Mouse (Mus musculus) bone marrow, adult 2 months (tissue): ENCODE measurements around the gene Pfkfb2. TPM values are rescaled to one million over a fixed set of nuclear protein-coding genes. Genes with fewer than 3 reads are reported as not detected.
"Not testable (repeated sequence)": the region's sequence is repeated elsewhere in the genome, so short reads cannot be mapped to it uniquely, and the experiment has no call there.

ENCODE experiments used
- H3K27ac ChIP-seq: fragments of 200-500 bp; 2 replicates; pipeline ENCODE4 v1.5.1; 2012; ENCODE audit warnings: low read depth, mild to moderate bottlenecking, control low read depth, inconsistent platforms, low read length; ENCODE audit not compliant: control insufficient read depth, poor library complexity, insufficient read depth
- H3K4me1 ChIP-seq: fragments of 200-500 bp; 2 replicates; pipeline ENCODE4 v1.6.1; 2011; ENCODE audit warnings: low read length; ENCODE audit not compliant: control insufficient read depth, insufficient read depth
- H3K4me3 ChIP-seq: fragments of 200-500 bp; replicated peaks from 2 replicates; pipeline ENCODE3; 2011; ENCODE audit warnings: mild to moderate bottlenecking, low read depth, low read length, control low read depth; ENCODE audit not compliant: control insufficient read depth
- CTCF ChIP-seq: fragments of 200-500 bp; IDR thresholded peaks from 2 replicates; pipeline ENCODE4 v1.5.1; 2011; ENCODE audit warnings: low read length, control low read depth; ENCODE audit not compliant: control insufficient read depth, insufficient read depth
- POLR2A ChIP-seq: fragments of 200-500 bp; IDR thresholded peaks from 2 replicates; pipeline ENCODE4 v1.6.1; 2011; ENCODE audit warnings: low read depth, mild to moderate bottlenecking, control low read depth, low read length, borderline replicate concordance; ENCODE audit not compliant: control insufficient read depth
- WGBS: fragments of 180-500 bp; shearing (Covaris S2); methylation state at CpG from one replicate; pipeline ENCODE4 v1.1.7; 2018; 5-methylcytosine and 5-hydroxymethylcytosine counted together
- polyA plus RNA-seq: library from polyadenylated mRNA; stranded (reverse); fragments of >200 nt; gene quantifications from 2 replicates; pipeline ENCODE4 v1.2.4, GENCODE M21; 2011; ENCODE audit warnings: low replicate concordance; ENCODE audit not compliant: missing spikeins, insufficient read depth, insufficient read length

Gene Pfkfb2
- polyA plus RNA-seq, 1 experiment, result 14.5 TPM

GRCm38 (mm10) chr1:130683905-130684304 is 45.1 kb downstream of the Pfkfb2 start:
- 33% methylated on average over 1 of the region's 1 CpGs for WGBS
- H3K27ac ChIP-seq, result no peak overlapping the region
- TF ChIP-seq CTCF, result no peak
- TF ChIP-seq POLR2A, result no peak

GRCm38 (mm10) chr1:130681656-130682413 is 47.2 kb downstream of the Pfkfb2 start:
- WGBS, result 73% methylated on average over 6 of the region's 6 CpGs
- Histone ChIP-seq H3K4me3 (no peak overlapping the region), H3K4me1 (no peaks in the 10 kb centered on the region), H3K27ac (no peak overlapping the region)
- no peak for TF ChIP-seq POLR2A
- TF ChIP-seq CTCF, result no peak

More at GRCm38 (mm10) chr1:130683905-130684304, 45.1 kb downstream of the Pfkfb2 start:
- Histone ChIP-seq H3K4me1 (no peaks in the 10 kb centered on the region), H3K4me3 (no peak overlapping the region)

DNA sequence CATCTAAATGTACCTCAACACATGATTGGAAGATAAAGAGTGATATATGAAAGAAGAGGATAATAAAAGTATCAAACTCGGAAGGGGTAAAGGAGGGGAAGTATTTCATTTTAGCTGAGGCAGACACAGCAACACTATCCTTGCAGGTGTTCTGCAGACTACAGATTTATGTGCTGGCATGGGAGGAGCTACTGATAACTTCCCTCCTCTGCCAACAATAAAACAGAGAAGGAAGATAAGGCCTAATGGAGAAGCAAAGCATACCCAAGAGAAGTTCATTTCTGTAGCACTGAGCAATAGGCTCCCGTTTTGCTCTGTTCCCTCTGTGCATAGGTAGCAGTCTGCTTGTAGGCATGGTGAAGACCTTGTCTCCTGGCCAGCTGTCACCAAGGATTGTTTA is 48.0 kb downstream of the Pfkfb2 start:
- WGBS, result 24% methylated on average over 2 of the region's 2 CpGs
- Histone ChIP-seq H3K4me3 (no peak overlapping the region), H3K27ac (no peak overlapping the region), H3K4me1 (no peaks in the 10 kb centered on the region)
- TF ChIP-seq POLR2A (no peak), CTCF (no peak)

- WGBS, result 81% methylated on average over 2 of the region's 2 CpGs
- H3K27ac ChIP-seq, result no peak overlapping the region
- H3K4me3 ChIP-seq, result no peak overlapping the region
- TF ChIP-seq CTCF, result no peak
- TF ChIP-seq POLR2A, result no peak
- H3K4me1 ChIP-seq, result no peaks in the 10 kb centered on the region
Observed at GRCm38 (mm10) chr1:130678551-130678950, 50.5 kb downstream of the Pfkfb2 start.

GRCm38 (mm10) chr1:130663576-130663975 is 65.5 kb downstream of the Pfkfb2 start:
- H3K4me1 ChIP-seq, H3K4me3 ChIP-seq, H3K27ac ChIP-seq: not testable (repeated sequence)
- 76% methylated on average over 5 of the region's 5 CpGs for WGBS

GRCm38 (mm10) chr1:130661454-130661853 is 67.6 kb downstream of the Pfkfb2 start, which contains the start of gene C4bp:
TSS of gene C4bp (minus strand) at chr1:130661632.
- no peak within 1 kb of the TSS for H3K4me3 ChIP-seq
- TF ChIP-seq CTCF (no peak), POLR2A (no peak)
- WGBS, result 89% methylated on average over 3 of the region's 3 CpGs

DNA sequence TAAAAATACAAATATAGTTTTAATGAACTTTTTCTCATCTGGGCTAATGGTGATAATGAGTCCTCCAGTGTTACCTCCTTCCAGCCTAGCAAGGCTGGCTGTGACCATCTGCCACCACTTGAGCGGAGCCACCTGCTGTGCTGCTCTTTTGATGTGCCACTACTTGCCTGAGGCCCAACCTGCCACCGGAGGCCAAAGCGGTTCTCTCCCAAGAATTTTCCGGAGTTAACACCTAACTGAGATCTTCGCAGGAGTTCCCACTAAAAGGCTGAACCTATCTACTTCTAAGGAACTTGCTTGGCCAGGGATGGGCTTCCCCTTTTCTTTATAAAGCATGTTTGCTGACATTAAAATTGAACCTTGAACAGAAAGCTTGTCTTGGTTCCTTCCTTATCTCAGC is 69.4 kb downstream of the Pfkfb2 start:
- H3K4me3 ChIP-seq, H3K4me1 ChIP-seq, H3K27ac ChIP-seq: not testable (repeated sequence)
- WGBS, result 67% methylated on average over 5 of the region's 5 CpGs

More at GRCm38 (mm10) chr1:130661454-130661853, 67.6 kb downstream of the Pfkfb2 start, which contains the start of gene C4bp:
- H3K4me1 ChIP-seq, result no peaks in the 10 kb centered on the region
- H3K27ac ChIP-seq, result no peak within 1 kb of the TSS

DNA sequence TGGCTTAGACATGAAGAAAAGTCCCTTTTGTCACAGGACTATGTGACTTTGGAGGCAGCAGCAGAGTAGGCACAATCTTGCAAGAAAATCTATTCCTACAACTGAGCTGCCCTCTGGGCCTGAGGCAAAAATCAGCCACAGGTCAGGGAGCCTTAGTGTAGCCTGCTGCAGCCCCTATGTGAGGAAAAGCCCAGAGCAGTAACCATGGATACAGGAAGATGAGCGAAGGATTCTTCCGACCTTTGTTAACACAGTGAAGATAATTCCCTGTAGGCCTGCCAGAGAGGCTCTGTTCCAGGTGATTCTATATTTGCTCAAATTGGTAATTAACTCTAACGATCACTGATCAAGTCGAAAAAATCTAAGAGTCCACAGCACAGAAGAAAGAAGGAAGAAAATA is 85.0 kb downstream of the Pfkfb2 start:
- 82% methylated on average over 4 of the region's 4 CpGs for WGBS
- H3K27ac ChIP-seq, result no peak overlapping the region
- H3K4me1 ChIP-seq, result no peaks in the 10 kb centered on the region
- no peak overlapping the region for H3K4me3 ChIP-seq
- TF ChIP-seq CTCF, result no peak
- TF ChIP-seq POLR2A, result no peak

DNA sequence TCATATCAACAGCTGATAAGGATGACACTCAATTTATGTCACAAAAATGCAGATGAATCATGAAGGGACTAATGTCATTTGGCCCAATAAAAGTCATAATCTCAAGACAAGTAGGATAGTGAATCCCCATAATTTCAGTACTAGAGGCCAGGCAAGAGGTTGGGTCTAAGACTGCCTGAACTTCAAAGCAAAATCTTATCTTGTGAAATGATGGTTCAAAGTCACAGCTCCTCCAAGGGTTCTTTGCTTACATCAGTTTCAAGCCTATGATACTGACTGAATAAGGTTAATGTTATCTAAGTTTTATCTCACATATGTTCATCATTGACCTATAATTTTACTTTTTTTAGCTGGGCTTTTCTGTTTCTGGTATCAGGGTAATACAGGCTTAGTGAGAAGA is 88.1 kb downstream of the Pfkfb2 start:
- TF ChIP-seq CTCF (no peak), POLR2A (no peak)
- no peaks in the 10 kb centered on the region for H3K4me1 ChIP-seq
- H3K27ac ChIP-seq, result no peak overlapping the region
- H3K4me3 ChIP-seq, result no peak overlapping the region

Other genes starting within 250 kb of the Pfkfb2 start
- 0.82 TPM in 1 of 2 replicates, not detected in the other for gene Zp3r, start 99.6 kb downstream of the Pfkfb2 start, polyA plus RNA-seq
- gene C4bp, start 67.6 kb downstream of the Pfkfb2 start, polyA plus RNA-seq, result 1.1 TPM in 1 of 2 replicates, not detected in the other
- 0.63 TPM in 1 of 2 replicates, not detected in the other for gene Gm29427, start 13.5 kb downstream of the Pfkfb2 start, polyA plus RNA-seq
- 11.6 and 16.1 TPM in 2 replicates for gene Yod1, start 11.9 kb downstream of the Pfkfb2 start, polyA plus RNA-seq
- gene AA986860, start 2.7 kb upstream of the Pfkfb2 start, polyA plus RNA-seq, result 1.9 and 2.6 TPM in 2 replicates
- gene Fcamr, start 71.6 kb upstream of the Pfkfb2 start, polyA plus RNA-seq, result not detected in 2 replicates
- gene Pigr, start 97.4 kb upstream of the Pfkfb2 start, polyA plus RNA-seq, result 1.3 and 1.7 TPM in 2 replicates
- 13.2 and 36.6 TPM in 2 replicates for gene Fcmr, start 136.4 kb upstream of the Pfkfb2 start, polyA plus RNA-seq
- gene Il24, start 158.2 kb upstream of the Pfkfb2 start, polyA plus RNA-seq, result not detected in 2 replicates
- not detected in 2 replicates for gene Il20, start 182.2 kb upstream of the Pfkfb2 start, polyA plus RNA-seq
- not detected in 2 replicates for gene Il19, start 210.9 kb upstream of the Pfkfb2 start, polyA plus RNA-seq